8 mouse cellular contexts compared by ENCODE assay signal in genomic region chr5:124439447-124440093, GRCm38 (mm10). TPM values are rescaled to one million over a fixed set of nuclear protein-coding genes. Genes with fewer than 3 reads are reported as not detected.
DNase-seq lines count a peak whose midpoint lies in the region; ATAC-seq lines count a peak whose summit lies in the region.

Gene Kmt5a (plus strand): TSS chr5:124439930.

- ATAC-seq in hindbrain, embryonic 16.5 days = peak; percentile 97

- H3K9me3 ChIP-seq in hindbrain, embryonic 16.5 days (ENCODE audit: control insufficient read depth, low read length) = no peaks in the 10 kb centered on the region

- H3K4me1 ChIP-seq in hindbrain, embryonic 16.5 days (ENCODE audit: control insufficient read depth, insufficient read depth, low read depth, low read length) = peaks cover 14% of the 10 kb centered on the region

- H3K36me3 ChIP-seq in hindbrain, embryonic 16.5 days (ENCODE audit: control insufficient read depth, insufficient read depth, low read length) = no peaks in the 10 kb centered on the region
- no peaks in the 10 kb centered on the region for H3K36me3 ChIP-seq in macrophage (ENCODE audit: inconsistent target)

- H3K27ac ChIP-seq in hindbrain, embryonic 16.5 days (ENCODE audit: low read depth, low read length) = peak within 1 kb of the TSS; percentile 83
- H3K27ac ChIP-seq in macrophage = peak within 1 kb of the TSS; percentile 74

- WGBS in hindbrain, embryonic 16.5 days = under 1% methylated on average over 33 of the region's 34 CpGs
- 1% methylated on average over 34 of the region's 34 CpGs for whole genome bisulfite sequencing in macrophage (ENCODE audit: missing documents)

- peak within 1 kb of the TSS; percentile 100 for H3K4me2 ChIP-seq in hindbrain, embryonic 16.5 days (ENCODE audit: low read length)

- peaks cover 27% of the 10 kb centered on the region for H3K79me2 ChIP-seq in macrophage (ENCODE audit: inconsistent target)

- peak within 1 kb of the TSS; percentile 78 for H3K4me3 ChIP-seq in hindbrain, embryonic 16.5 days (ENCODE audit: low read length)
- peak within 1 kb of the TSS; percentile 87 for H3K4me3 ChIP-seq in macrophage (ENCODE audit: inconsistent target)

- H3K27me3 ChIP-seq in hindbrain, embryonic 16.5 days (replicated peaks; ENCODE audit: control insufficient read depth, insufficient read depth, low read length) = no peaks in the 10 kb centered on the region

- DNase-seq in WW6 (ENCODE audit: low read depth, low spot score) = peak; percentile 95
- peak; percentile 88 to 95 for DNase-seq in cerebellum, postnatal 4 days (ENCODE audit: low spot score in 2 of 2)
- DNase-seq in gastrocnemius, adult 18-20 months (ENCODE audit: low spot score) = peak; percentile 95
- DNase-seq in left cerebral cortex, adult 18-20 months (ENCODE audit: low spot score in 2 of 2) = peak; percentile 91 to 94
- DNase-seq in right cerebral cortex, adult 18-20 months = peak; percentile 96
- DNase-seq in urinary bladder, postnatal 10 days (ENCODE audit: low spot score) = peak; percentile 78

- peak within 1 kb of the TSS; percentile 75 for H3K9ac ChIP-seq in hindbrain, embryonic 16.5 days (ENCODE audit: low read depth, low read length)

RNA-seq across cellular contexts. Expression of gene Kmt5a, which starts in this region (rescaled TPM):
- 100 to 1,000 TPM; 167 to 244 TPM for total RNA-seq in gastrocnemius, adult 18-20 months (2021)
- 12.0 and 14.6 TPM in 2 replicates for polyA plus RNA-seq in hindbrain, embryonic 16.5 days (2015; fragmentation: Nextera tagmentation; extraction: Ambion mirVana)
- 10 to 100 TPM; 61.5 to 64.2 TPM for total RNA-seq in left cerebral cortex, adult 18-20 months (2021)
- 100 to 1,000 TPM in 8 of 26 experiments, 10 to 100 TPM in 18; 52.3 to 174 (median 91.0) TPM for total RNA-seq in macrophage (2018; cell fraction: chromatin; rRNA removed)
- total RNA-seq in macrophage (2018; cell fraction: cytosol; rRNA removed) = 10 to 100 TPM; 45.9 to 87.1 (median 53.7) TPM
- 100 to 1,000 TPM in 5 of 26 experiments, 10 to 100 TPM in 21; 40.5 to 118 (median 71.6) TPM for total RNA-seq in macrophage (2018; cell fraction: nucleus; rRNA removed)
- polyA plus RNA-seq in macrophage (2018) = 41.0 to 134 TPM (median 67.4 TPM) in 3 replicates

Comparison
In these comparisons a context has a peak if more than half of its experiments do, and no peak if none do; other contexts are left out.
1. Peak in every context shown above with its lines: DNase-seq, ATAC-seq, H3K4me3 ChIP-seq and H3K27ac ChIP-seq.